Mouse (Mus musculus) T-helper 17 cell (primary cell): ENCODE data around the gene Opalin.

Experiments
- in situ Hi-C, 2 experiments: fragments of 300-600 bp; cut with MboI, MseI; formaldehyde crosslinking; loops; 1 replicate in 1 of 2; 2 replicates in 1 of 2; pipeline ENCODE4 v1.15.1; 2025; ENCODE audit warnings: high pct_unique_total_duplicates in 2 of 2

Opalin gene

DNA sequence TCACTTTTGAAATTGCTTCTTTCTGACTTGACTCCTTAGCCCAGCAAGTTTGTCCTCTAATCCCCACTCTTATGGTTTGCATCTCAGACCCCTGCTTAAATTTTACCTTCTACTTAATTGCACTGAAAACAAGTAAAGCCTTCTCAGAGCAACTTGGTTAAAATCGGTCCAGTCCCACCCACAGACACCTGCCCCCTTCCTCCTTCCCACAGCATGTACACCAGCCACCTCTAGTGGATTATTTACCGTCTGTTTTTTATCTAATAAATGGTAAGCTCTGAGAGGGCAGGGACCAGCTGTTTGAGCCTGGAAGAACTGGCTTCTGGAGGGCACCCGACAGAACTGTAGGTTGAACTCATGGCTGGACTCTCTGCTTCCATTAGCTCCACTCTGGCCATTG lies 56.4 kb downstream of the Opalin start:
- in situ Hi-C loops: no loop called here

- in situ Hi-C loops: loop anchor here in 1 of 2 experiments (5.0 to 10.0 kb wide), 2 partner anchors 33 to 54 kb away; no protein-coding TSS in a partner anchor
These were observed 57.7 kb downstream of the Opalin start for GRCm38 (mm10) chr19:41019164-41019675.

DNA sequence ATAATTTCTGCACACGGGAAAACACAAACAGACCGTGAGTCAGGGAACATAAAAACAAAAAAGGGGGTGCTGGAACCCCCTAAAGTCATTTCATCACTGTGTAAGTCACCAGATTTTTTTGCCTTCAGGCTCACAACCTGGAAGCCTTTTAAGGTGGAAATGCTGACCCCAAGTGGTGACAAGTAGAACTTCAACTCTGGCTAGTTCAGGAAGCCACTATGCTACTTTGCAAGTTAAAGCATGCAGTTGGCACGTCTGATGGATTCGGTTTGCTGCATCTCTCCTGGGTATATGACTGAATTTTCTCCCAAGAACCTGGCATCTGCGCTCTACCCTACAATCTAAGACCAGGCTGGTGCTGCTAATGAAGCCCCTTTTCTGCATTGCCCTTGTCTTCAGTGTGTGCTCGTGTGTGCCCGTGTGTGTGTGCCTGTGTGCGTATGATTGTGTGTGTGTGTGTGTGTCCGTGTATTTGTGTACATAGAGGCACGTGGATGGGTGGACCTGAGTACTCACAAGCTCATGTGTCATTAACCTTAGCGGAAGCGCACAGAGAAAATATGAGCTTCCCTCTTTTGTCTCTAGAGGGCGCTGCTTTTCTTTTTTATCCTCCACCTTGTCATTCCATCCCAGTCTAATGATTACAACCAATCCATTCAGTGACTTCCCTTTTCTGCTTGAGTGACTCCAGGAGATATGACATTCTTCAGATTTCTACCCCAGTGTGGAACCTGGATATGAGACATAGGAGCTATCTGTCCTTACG lies 60.8 kb downstream of the Opalin start:
- in situ Hi-C loops: loop anchor here in 1 of 2 experiments (5.0 to 10.0 kb wide), 2 partner anchors 36 to 51 kb away; no protein-coding TSS in a partner anchor

DNA sequence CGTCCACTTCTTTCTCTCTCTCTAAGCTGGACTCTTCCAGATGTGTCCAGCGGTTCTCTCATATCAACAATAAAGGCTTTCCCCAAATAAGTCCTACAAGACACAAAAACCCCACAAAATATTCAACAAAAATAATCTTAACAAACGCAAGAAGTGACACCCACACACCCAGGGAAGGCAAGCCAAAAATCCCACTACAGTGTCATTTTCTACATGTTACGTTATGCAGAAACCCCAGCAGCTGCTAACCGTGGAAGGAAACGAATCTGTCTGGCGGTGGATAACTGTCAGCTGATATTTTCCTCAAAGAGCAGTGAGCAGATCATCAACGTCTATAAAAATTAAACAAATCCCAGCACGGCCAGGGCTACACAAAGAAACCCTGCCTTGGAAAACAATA lies 62.9 kb downstream of the Opalin start:
- in situ Hi-C loops: loop anchor here (5.0 to 10.0 kb wide), 2 partner anchors 49 to 257 kb away; no protein-coding TSS in a partner anchor

DNA sequence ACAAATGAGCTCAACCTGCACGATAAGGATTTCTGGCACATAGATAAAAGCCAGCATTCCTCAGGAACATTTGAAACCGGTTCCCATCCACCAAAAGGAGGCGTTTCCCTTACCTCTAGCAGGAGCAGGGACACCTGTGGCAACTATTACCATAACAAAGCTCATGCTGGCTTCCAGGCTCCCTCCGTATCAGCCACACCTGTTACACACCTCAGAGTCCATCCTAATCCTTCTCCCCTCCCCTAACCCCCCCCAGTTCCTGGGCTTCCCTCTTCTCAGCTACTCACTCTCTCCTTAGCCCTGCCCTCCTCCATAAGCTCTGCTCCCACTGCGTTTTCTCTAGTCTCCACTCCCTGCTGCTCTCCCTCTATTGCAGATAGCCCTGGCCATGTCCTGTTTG lies 63.3 kb downstream of the Opalin start:
- in situ Hi-C loops: loop anchor here (5.0 to 10.0 kb wide), 2 partner anchors 49 to 256 kb away; no protein-coding TSS in a partner anchor
